ENCODE assay signal across 18 mouse cellular contexts in genomic region chr10:61869796-61870195, GRCm38 (mm10).
DNase-seq lines count a peak whose midpoint lies in the region; TF ChIP-seq lines count a peak whose summit lies in the region.
"Had no signal": no experiment of that assay in that cellular context is flagged by ENCODE, and none has a peak within 500 bp of the region (broad histone marks: within the 10 kb centered on the region; RNA-seq: fewer than 3 reads in every experiment).

No protein-coding gene starts in this region.

- H3K4me3 ChIP-seq in left cerebral cortex, adult 2 months = no peak overlapping the region
- H3K4me3 ChIP-seq: embryonic facial prominence, embryonic 10.5 days; forebrain, embryonic 13.5 days; gastrocnemius, adult 2 months; heart, embryonic 10.5 days; hindbrain, embryonic 15.5 days had no signal

- peak; percentile 72 for DNase-seq in brain, adult 2 months (ENCODE audit: low read depth, low spot score)
- peak; percentile 68 for DNase-seq in cerebellum, adult 11-12 months
- DNase-seq in cerebellum, adult 9-10 months = peak; percentile 69
- peak; percentile 58 to 73 for DNase-seq in cerebellum, postnatal 25 days
- DNase-seq in gastrocnemius, postnatal 14 days = no peak
- DNase-seq in frontal cortex, adult 2 months (ENCODE audit: extremely low spot score in 1 of 2, low spot score in 1 of 2) = no peak
- no peak for DNase-seq in left cerebral cortex, adult 2 months (ENCODE audit: extremely low spot score in 1 of 2, low spot score in 2 of 2)
- DNase-seq: adrenal gland, postnatal 14 days; forebrain, postnatal 0 days; gastrocnemius, adult 2 months; gastrocnemius, postnatal 36 days; heart, adult 18-20 months; heart, postnatal 14 days; kidney, adult 2 months had no signal

- TF ChIP-seq CTCF in left cerebral cortex, adult 2 months (IDR thresholded peaks at IDR 0.05) = no peak

- no peak overlapping the region for H3K27ac ChIP-seq in left cerebral cortex, adult 2 months
- H3K27ac ChIP-seq: embryonic facial prominence, embryonic 10.5 days; forebrain, embryonic 13.5 days; gastrocnemius, adult 2 months; heart, embryonic 10.5 days; hindbrain, embryonic 15.5 days had no signal

- intact Hi-C loops in gastrocnemius, postnatal 14 days (cut with DNase I; ENCODE audit: low total_unique reads) = no loop called here
- intact Hi-C loops in left cerebral cortex, adult 2 months (cut with DNase I) = no loop called here

Comparison
In these comparisons a context has a peak if more than half of its experiments do, and no peak if none do; other contexts are left out.
1. DNase-seq: peak in brain, adult 2 months (single experiment), cerebellum, adult 11-12 months (single experiment), cerebellum, adult 9-10 months (single experiment) and cerebellum, postnatal 25 days (2 of 2); none in gastrocnemius, postnatal 14 days (single experiment), frontal cortex, adult 2 months (0 of 2) and left cerebral cortex, adult 2 months (0 of 2).